Mouse (Mus musculus) heart, embryonic 14.5 days (tissue): ENCODE results near the gene Ski. TPM values are rescaled to one million over a fixed set of nuclear protein-coding genes. Genes with fewer than 3 reads are reported as not detected.
"Not testable (repeated sequence)": the region's sequence is repeated elsewhere in the genome, so short reads cannot be mapped to it uniquely, and the experiment has no call there.

Experiments used
- ATAC-seq: fragments of 200-750 bp; cut with Nextera tagmentation; 2 replicates; pipeline ENCODE4 v1.8.0; 2017; ENCODE audit warnings: low read depth, moderate TSS enrichment; ENCODE audit not compliant: insufficient number of reproducible peaks, insufficient read depth, low FRiP score
- H3K27ac ChIP-seq, 2 experiments: fragments of 200-500 bp in 1 of 2; fragments of 300-500 bp in 1 of 2; sonication (generic) in 1 of 2; replicated peaks in 1 of 2; 2 replicates each; pipeline ENCODE4 v1.5.1; 2012 to 2014; ENCODE audit warnings: low read depth in 2 of 2, low read length in 2 of 2, control low read depth in 1 of 2, mild to moderate bottlenecking in 1 of 2, mixed read lengths in 1 of 2; ENCODE audit not compliant: control insufficient read depth in 1 of 2, insufficient read depth in 1 of 2
- H3K27me3 ChIP-seq: fragments of 300-500 bp; sonication (generic); 2 replicates; pipeline ENCODE4 v1.6.1; 2014; ENCODE audit warnings: mild to moderate bottlenecking, low read length, control low read depth; ENCODE audit not compliant: control insufficient read depth, insufficient read depth
- H3K36me3 ChIP-seq: fragments of 300-500 bp; sonication (generic); 2 replicates; pipeline ENCODE4 v1.6.1; 2014; ENCODE audit warnings: mild to moderate bottlenecking, control low read depth, low read length, mixed read lengths; ENCODE audit not compliant: control insufficient read depth, insufficient read depth
- H3K4me1 ChIP-seq, 2 experiments: fragments of 200-500 bp in 1 of 2; fragments of 300-500 bp in 1 of 2; sonication (generic) in 1 of 2; 2 replicates each; pipeline ENCODE4 v1.6.1; 2012 to 2014; ENCODE audit warnings: low read length in 2 of 2, control low read depth in 1 of 2, mixed read lengths in 1 of 2; ENCODE audit not compliant: control insufficient read depth in 2 of 2, insufficient read depth in 2 of 2
- H3K4me2 ChIP-seq: fragments of 300-500 bp; sonication (generic); 2 replicates; pipeline ENCODE4 v1.6.1; 2014; ENCODE audit warnings: mild to moderate bottlenecking, low read length
- H3K4me3 ChIP-seq, 2 experiments: fragments of 200-500 bp in 1 of 2; fragments of 300-500 bp in 1 of 2; sonication (generic) in 1 of 2; 2 replicates each; pipeline ENCODE4 v1.5.1; 2012 to 2014; ENCODE audit warnings: low read length in 2 of 2, mild to moderate bottlenecking in 2 of 2, control low read depth in 1 of 2, low read depth in 1 of 2, moderate library complexity in 1 of 2; ENCODE audit not compliant: control insufficient read depth in 1 of 2, insufficient read depth in 1 of 2
- H3K9ac ChIP-seq: fragments of 300-500 bp; sonication (generic); 2 replicates; pipeline ENCODE4 v1.6.1; 2014; ENCODE audit warnings: mild to moderate bottlenecking, low read length
- H3K9me3 ChIP-seq: fragments of 300-500 bp; sonication (generic); 2 replicates; pipeline ENCODE4 v1.6.1; 2016; ENCODE audit warnings: low read length, control low read depth; ENCODE audit not compliant: control insufficient read depth
- WGBS: fragments of 180-500 bp; shearing (Covaris S2); extraction: QIAGEN DNeasy Blood & Tissue Kit; methylation state at CpG from one replicate; pipeline ENCODE4 v1.1.7; 2014; 5-methylcytosine and 5-hydroxymethylcytosine counted together
- polyA plus RNA-seq: library from polyadenylated mRNA; unstranded; fragments of >200 nt; fragmentation: Nextera tagmentation; extraction: Ambion mirVana; gene quantifications from 2 replicates; pipeline ENCODE4 v1.2.1, GENCODE M21; 2014

The Ski gene
- polyA plus RNA-seq, 1 experiment from 2014 or later: 16.2 TPM

- ATAC-seq: 0 out of 2 replicates have a peak, but pooled peaks have one; percentile 3
- Histone ChIP-seq H3K9ac (peak overlapping the region; percentile 89), H3K4me1 (peaks cover 3 to 13% of the 10 kb centered on the region in 2 experiments), H3K9me3 (no peaks in the 10 kb centered on the region), H3K4me3 (peak overlapping the region; percentile 68 to 74), H3K27ac (peak overlapping the region; percentile 94 to 97), H3K36me3 (no peaks in the 10 kb centered on the region; the same call in 1 of the 2 replicates), H3K4me2 (peak overlapping the region; percentile 84), H3K27me3 (no peaks in the 10 kb centered on the region)
- WGBS: 12% methylated on average over 23 of the region's 23 CpGs
These were observed 28.1 kb upstream of the Ski start for GRCm38 (mm10) chr4:155250361-155251117.

GRCm38 (mm10) chr4:155249648-155250351, 27.4 kb upstream of the Ski start, which contains the start of gene Faap20:
TSS of gene Faap20 (plus strand) at chr4:155249802.
- ATAC-seq: peak; percentile 84
- H3K27me3 ChIP-seq: no peaks in the 10 kb centered on the region
- peak within 1 kb of the TSS; percentile 94 to 97 for H3K27ac ChIP-seq
- H3K9ac ChIP-seq: peak within 1 kb of the TSS; percentile 89
- no peaks in the 10 kb centered on the region for H3K9me3 ChIP-seq
- H3K4me1 ChIP-seq: peaks cover 3 to 13% of the 10 kb centered on the region in 2 experiments
- H3K4me3 ChIP-seq: peak within 1 kb of the TSS; percentile 68 to 74
- H3K36me3 ChIP-seq: no peaks in the 10 kb centered on the region; the same call in 1 of the 2 replicates
- under 1% methylated on average over 53 of the region's 58 CpGs for WGBS
- peak within 1 kb of the TSS; percentile 84 for H3K4me2 ChIP-seq

DNA sequence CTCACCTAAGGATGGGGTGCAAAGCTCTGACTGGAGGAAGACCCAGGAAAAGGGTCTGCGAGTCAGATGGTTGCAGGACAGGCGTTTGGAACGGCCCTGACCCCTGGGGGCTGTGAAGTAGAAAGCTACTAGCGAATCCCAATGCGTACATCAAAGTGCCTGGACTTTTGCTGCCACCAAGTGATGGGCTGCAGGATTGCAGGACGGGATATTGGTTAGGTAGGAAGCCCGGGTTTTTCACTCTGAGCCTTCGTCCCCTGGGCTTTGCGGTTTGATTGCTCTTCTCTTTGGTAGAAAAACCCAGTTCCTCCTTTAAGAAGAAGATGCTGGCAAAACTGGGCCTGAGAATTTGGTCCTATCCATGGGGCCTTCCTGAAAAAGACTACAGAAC, 26.9 kb upstream of the Ski start:
- no peaks in the 10 kb centered on the region for H3K27me3 ChIP-seq
- 0% methylated on average over 9 of the region's 9 CpGs for WGBS

GRCm38 (mm10) chr4:155248054-155248453, 25.7 kb upstream of the Ski start:
- peaks cover 3 to 13% of the 10 kb centered on the region in 2 experiments for H3K4me1 ChIP-seq
- not testable (repeated sequence) for H3K36me3 ChIP-seq, H3K9ac ChIP-seq, H3K9me3 ChIP-seq, H3K27me3 ChIP-seq, ATAC-seq, H3K27ac ChIP-seq, H3K4me2 ChIP-seq, H3K4me3 ChIP-seq
- WGBS: 88% methylated on average over 3 of the region's 3 CpGs

More for the DNA sequence above, 26.9 kb upstream of the Ski start:
- H3K27ac ChIP-seq: peak overlapping the region; percentile 94 to 97
- H3K36me3 ChIP-seq: no peaks in the 10 kb centered on the region; the same call in 1 of the 2 replicates
- peak overlapping the region; percentile 68 to 74 for H3K4me3 ChIP-seq
- peak overlapping the region; percentile 84 for H3K4me2 ChIP-seq
- peak; percentile 67 for ATAC-seq
- peak overlapping the region; percentile 89 for H3K9ac ChIP-seq
- H3K4me1 ChIP-seq: peaks cover 3 to 13% of the 10 kb centered on the region in 2 experiments
- H3K9me3 ChIP-seq: no peaks in the 10 kb centered on the region

DNA sequence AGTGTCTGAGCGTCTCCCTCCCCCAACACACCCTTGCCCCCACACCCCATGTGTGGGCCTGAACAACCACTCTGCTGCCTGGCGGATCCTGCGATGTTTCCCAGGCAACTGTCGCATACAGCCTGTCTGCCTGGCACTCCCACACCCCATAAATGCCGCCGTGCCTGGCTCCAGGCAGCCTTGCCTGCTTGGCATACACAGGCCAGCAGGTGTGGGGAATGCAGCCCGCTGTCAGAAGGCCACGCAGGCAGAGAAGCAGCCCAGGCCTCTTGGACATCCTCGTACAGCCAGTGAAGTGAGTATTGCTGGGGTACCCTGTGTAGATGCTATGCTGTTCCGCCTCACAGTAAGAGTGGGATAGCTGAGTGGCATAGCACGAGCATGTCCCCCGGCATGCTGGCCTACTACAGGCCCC, 24.3 kb upstream of the Ski start:
- WGBS: 70% methylated on average over 12 of the region's 12 CpGs
- Histone ChIP-seq H3K36me3 (no peaks in the 10 kb centered on the region), H3K4me2 (no peak overlapping the region), H3K4me1 (peaks cover 11 to 13% of the 10 kb centered on the region in 2 experiments), H3K27me3 (no peaks in the 10 kb centered on the region), H3K9ac (peak overlapping the region; percentile 8; the same call in 1 of the 2 replicates), H3K4me3 (no peak overlapping the region), H3K9me3 (no peaks in the 10 kb centered on the region), H3K27ac (no peak overlapping the region)
- no peak for ATAC-seq

DNA sequence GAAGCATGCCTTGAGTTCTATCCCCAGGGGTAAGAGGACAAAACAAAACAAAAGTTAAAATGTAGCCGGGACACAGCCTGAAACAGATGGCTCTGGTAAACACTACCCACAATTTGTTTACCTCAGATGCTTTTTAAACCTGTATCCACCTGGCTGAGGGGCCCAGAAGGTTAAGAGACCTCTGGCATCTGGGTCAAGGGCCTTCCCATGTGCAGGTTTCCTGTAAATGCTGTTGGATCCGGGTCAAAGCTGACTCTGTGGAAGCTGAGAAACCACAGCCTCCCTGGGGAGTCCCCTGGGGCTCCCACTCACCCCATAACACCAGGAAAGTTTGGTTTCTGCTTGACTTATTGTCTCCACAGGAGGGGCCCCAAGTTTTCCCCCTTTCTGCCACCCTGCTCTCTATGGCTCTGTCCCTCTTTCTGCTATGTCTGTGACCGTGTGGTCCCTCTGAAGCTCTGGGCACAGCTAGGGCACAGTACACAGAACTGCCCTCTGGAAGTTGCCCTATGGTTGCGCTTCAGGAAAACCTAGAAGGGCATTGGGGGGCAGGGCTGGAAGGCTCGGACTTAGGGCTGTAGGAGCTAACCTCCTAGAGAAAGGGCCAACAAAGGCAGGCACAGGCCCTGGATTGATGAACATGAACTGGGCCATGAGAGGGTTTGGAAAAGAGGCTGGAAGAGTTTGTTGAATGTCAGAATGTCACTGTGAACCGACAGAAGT, 23.5 kb upstream of the Ski start:
- no peak overlapping the region for H3K4me2 ChIP-seq
- WGBS: 62% methylated on average over 6 of the region's 6 CpGs
- H3K4me1 ChIP-seq: peaks cover 13% of the 10 kb centered on the region in 2 experiments
- H3K27me3 ChIP-seq: no peaks in the 10 kb centered on the region
- H3K9ac ChIP-seq: no peak overlapping the region
- no peaks in the 10 kb centered on the region for H3K9me3 ChIP-seq
- H3K36me3 ChIP-seq: no peaks in the 10 kb centered on the region
- H3K27ac ChIP-seq: no peak overlapping the region
- ATAC-seq: no peak
- H3K4me3 ChIP-seq: no peak overlapping the region

- no peak overlapping the region for H3K4me2 ChIP-seq
- 80% methylated on average over 12 of the region's 12 CpGs for WGBS
- no peak overlapping the region for H3K9ac ChIP-seq
- H3K27me3 ChIP-seq: no peaks in the 10 kb centered on the region
- no peaks in the 10 kb centered on the region for H3K36me3 ChIP-seq
- no peak for ATAC-seq
- no peaks in the 10 kb centered on the region for H3K9me3 ChIP-seq
- no peak overlapping the region for H3K4me3 ChIP-seq
- peaks cover 4 to 12% of the 10 kb centered on the region in 2 experiments; a peak in 3 of 4 replicates for H3K4me1 ChIP-seq
- no peak overlapping the region for H3K27ac ChIP-seq
These were observed 20.8 kb upstream of the Ski start for GRCm38 (mm10) chr4:155243233-155243632.
